Mouse (Mus musculus): ENCODE results near the gene Gm36079. TPM values are rescaled to one million over a fixed set of nuclear protein-coding genes. Genes with fewer than 3 reads are reported as not detected.
"Not testable (repeated sequence)": the region's sequence is repeated elsewhere in the genome, so short reads cannot be mapped to it uniquely, and the experiment has no call there.

Gene Gm36079
- total RNA-seq, 4 experiments from 2014 or later, result not detected

DNA sequence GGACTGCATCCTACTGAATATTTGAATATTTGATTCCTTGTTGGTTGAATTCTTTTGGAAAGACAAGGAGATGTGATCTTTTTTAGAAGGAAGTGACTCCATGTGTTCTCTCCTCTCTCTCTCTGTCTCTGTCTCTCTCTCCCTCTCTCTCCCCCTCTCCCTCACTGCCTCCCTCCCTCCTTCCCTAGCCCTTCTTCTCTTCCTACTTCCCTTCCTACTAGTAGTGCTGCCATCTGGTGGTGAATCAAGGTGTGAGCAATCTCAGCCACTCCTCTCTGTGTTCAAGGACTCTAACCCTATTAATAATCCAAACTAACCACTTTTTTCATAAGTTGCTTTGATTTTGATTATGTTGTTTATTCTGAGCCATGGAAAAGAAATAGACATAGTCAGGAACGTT lies 5.3 kb downstream of the Gm36079 start:
- not testable (repeated sequence) for DNase-seq (ENCODE audit: low spot score in 2 of 2)

DNA sequence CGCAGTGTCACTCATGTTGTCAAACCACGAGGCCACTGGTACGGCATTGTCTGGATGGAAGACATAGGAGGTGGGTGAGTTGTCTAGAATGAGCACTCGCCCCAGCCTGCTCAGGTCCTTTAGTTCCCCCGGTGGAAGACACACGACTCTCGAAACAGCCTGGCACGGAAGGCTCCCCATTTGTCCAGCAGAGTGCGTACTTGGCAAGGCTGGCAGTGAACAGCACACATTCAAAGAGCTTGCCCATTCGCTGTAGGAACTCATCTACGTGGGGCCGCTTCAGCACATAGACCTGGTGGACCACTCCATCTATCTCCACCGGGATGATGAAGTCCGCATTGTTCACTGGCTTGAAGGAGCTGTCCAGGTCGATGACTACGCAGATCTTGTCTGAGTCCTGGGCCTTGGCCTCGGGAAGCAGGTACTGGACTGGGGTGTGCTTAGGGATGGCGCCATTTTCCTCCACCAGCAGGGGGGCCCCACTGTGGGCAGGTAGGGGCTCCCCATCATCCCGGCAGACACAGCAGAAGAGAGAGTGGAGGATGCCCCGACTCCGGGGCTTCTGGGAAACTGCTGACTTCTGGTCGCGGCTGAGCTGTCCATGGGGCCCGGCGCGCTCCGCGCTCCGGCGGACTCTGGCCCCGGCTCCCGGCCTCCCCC lies 11.3 kb downstream of the Gm36079 start:
- DNase-seq (ENCODE audit: low spot score in 2 of 2), result not testable (repeated sequence)

DNA sequence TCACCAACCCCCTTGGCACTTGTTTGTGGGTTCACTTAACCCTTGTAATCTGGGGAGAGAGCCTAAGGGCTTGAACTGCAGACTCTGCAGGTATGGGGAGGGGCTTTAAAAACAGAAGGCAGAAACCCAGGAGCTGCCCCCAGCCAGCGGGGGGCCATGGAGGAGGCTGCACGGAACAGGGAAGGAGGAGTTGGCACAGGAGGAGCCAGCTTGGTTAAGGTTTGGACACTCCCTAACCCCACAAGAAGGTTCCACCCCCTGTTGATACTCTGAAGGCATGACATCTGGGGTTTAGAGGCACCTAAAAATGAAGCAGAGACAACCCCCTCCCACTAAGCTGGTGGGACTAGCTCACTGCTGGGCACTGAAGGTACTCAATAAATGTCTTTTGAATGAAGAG lies 12.8 kb downstream of the Gm36079 start:
- not testable (repeated sequence) for DNase-seq (ENCODE audit: low spot score in 2 of 2)

GRCm38 (mm10) chr13:120013544-120013943 lies 13.3 kb downstream of the Gm36079 start:
- DNase-seq (ENCODE audit: low spot score in 2 of 2), result not testable (repeated sequence)

DNA sequence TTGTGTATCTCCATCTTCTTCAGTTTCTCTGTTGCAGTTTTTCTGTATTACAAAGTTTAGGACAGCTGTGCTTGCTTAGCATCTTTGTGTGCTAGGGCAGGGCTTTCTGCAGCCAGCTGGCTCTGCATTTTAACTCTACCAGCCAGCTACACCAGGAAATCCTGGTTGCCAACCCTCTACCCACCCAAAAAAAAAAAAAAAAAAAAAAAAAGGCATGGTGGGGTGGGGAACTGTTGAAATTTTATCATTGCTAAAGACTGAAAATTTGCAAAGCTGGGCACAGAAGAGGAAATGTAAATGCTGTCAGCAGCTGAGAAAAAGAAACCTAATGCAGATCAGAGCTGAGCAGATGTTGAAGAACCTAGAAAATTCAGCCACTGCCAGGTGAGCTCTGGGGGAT lies 16.7 kb downstream of the Gm36079 start:
- not testable (repeated sequence) for DNase-seq (ENCODE audit: low spot score in 2 of 2)

GRCm38 (mm10) chr13:119999215-119999614 lies 27.6 kb downstream of the Gm36079 start:
- DNase-seq (ENCODE audit: low spot score in 2 of 2), result not testable (repeated sequence)

- DNase-seq (ENCODE audit: low spot score in 2 of 2), result not testable (repeated sequence)
Observed at GRCm38 (mm10) chr13:119998442-119999086, 28.2 kb downstream of the Gm36079 start.

DNA sequence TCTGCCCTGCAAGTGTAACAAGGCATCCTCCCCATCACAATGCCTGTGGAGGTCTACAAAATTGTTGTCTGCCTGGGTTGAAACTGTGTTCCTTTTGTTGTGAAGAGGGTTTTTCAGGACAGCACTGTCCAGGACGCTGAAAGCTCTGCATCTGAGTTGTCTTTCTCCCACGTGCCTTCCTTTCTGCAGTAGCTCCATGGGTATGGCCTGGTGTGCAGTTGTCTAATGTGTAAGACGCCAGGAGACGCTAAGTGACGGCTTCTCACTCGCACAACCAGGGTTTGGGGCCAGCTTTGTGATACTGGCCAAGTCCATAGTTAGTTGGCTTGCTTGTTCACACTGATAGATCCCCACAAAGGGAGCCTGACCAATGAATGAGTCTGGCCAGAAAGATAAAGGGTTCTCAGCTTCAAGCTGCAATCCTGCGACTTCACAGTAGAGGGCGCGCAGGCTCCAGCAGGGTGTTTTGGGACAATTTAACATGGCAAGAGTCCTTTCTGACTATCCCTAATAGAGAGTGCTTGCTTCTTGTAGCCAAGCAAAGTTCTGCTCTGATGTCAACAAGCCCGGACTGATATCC lies 34.8 kb downstream of the Gm36079 start:
- DNase-seq (ENCODE audit: low spot score in 2 of 2), result not testable (repeated sequence)

DNA sequence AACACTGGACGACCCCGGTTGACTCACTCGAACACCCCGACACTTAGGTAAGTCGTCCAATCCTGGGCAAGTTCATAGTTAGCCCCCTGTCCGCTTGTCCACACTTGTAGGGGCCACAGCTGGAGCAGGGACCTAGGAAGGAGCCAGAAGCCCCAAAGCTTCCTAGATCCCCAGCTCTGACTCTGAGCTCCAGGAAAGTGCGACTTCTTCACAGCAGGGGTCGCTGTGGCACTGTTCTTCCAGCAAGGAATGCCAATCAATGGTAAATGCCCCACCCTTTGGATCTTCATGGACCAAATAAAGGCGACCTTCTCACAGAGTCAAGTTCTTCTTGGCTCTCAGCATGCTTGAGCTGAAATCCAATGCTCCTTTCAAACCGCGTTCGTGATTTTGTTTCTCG lies 35.5 kb downstream of the Gm36079 start:
- not testable (repeated sequence) for DNase-seq (ENCODE audit: low spot score in 2 of 2)

Other genes starting within 250 kb of the Gm36079 start
- 10 to 100 TPM; 42.4 to 45.3 (median 44.6) TPM for gene Zfp131, start 236.1 kb downstream of the Gm36079 start, total RNA-seq (2022)
- gene AF067063, start 196.8 kb downstream of the Gm36079 start, total RNA-seq (2022), result not detected
- under 1 TPM in 1 of 4 experiments, not detected in 3; 0.93 TPM for gene D13Ertd608e, start 191.0 kb downstream of the Gm36079 start, total RNA-seq (2022)
- not detected for gene Tcstv1, start 132.2 kb downstream of the Gm36079 start, total RNA-seq (2022)
- gene Gm21761, start 97.7 kb downstream of the Gm36079 start, total RNA-seq (2022), result not detected
- gene B020031M17Rik, start 76.2 kb downstream of the Gm36079 start, total RNA-seq (2022), result not detected
- gene Gm21188, start 25.2 kb upstream of the Gm36079 start, total RNA-seq (2022), result not detected
- not detected for gene Gm20767, start 113.2 kb upstream of the Gm36079 start, total RNA-seq (2022)
- gene Gm21818, start 145.4 kb upstream of the Gm36079 start, total RNA-seq (2022), result not detected
- gene Gm21762, start 188.9 kb upstream of the Gm36079 start, total RNA-seq (2022), result not detected
- gene Gm21731, start 212.1 kb upstream of the Gm36079 start, total RNA-seq (2022), result not detected
- not detected for gene AF067061, start 236.1 kb upstream of the Gm36079 start, total RNA-seq (2022)